Mouse (Mus musculus) brain, embryonic 14.5 days (tissue): Measurements from ENCODE around the gene P3h2. TPM values are rescaled to one million over a fixed set of nuclear protein-coding genes. Genes with fewer than 3 reads are reported as not detected.

Experiments used
- DNase-seq: peaks from one replicate; pipeline ENCODE4 v3.0.0-alpha.2; 2011; ENCODE audit warnings: low read depth
- CTCF ChIP-seq: fragments of 200-500 bp; IDR thresholded peaks from 2 replicates; pipeline ENCODE4 v1.5.1; 2012; ENCODE audit warnings: inconsistent platforms, mild to moderate bottlenecking, moderate library complexity, borderline replicate concordance; ENCODE audit not compliant: insufficient read depth, insufficient read length; ENCODE audit errors: extremely low read depth
- POLR2A ChIP-seq: fragments of 200-500 bp; IDR thresholded peaks from 2 replicates; pipeline ENCODE4 v1.6.1; 2012; ENCODE audit warnings: mild to moderate bottlenecking, inconsistent platforms, borderline replicate concordance; ENCODE audit not compliant: poor library complexity, insufficient read depth, insufficient read length, severe bottlenecking; ENCODE audit errors: extremely low read depth
- polyA plus RNA-seq: library from polyadenylated mRNA; depleted of rRNA; stranded (reverse); fragments of >200 nt; gene quantifications from 2 replicates; pipeline ENCODE4 v1.2.3, GENCODE M21; 2012; rRNA removed

Gene P3h2
- 0.87 and 1.5 TPM in 2 replicates for polyA plus RNA-seq

DNA sequence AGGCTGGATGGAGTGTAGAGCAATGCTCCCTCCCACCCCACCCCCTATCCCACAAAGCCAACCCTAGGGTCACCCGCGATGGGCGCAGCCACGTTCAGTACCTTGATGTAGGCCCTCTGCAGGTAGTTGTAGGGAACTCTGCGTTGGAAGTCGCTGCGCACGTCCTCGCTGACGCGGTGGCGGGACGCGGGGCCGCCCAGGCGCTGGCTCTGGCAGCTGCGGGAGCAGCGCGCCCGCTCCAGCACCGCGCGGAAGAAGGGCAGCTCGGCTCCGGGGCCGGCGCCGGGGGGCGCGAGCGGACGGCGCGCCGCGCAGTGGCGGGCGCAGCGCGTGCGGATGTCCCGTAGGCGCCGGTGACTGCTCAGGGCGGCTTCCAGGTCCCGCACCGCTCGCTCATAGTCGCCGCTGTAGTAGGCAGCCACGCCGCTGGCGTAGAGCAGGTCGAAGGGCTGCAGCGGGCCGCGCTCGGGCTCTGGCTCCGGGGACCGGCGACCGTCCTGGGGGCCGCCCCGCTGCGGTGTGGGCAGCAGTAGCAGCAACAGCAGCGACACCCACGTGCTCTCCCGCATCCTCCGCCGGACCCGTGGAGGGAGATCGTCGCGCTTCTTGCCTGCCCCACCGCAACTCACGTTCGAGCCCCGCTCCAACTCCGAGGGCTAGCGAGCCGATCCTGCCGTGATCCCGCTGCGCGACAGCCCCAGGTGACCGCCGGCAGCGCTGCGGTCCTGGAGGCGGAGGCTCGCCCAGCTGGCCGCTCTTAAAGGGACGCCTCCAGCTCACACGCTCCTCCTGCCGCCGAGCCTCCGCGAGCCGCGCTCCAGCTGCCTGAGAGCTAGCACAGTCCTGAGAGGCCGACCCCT lies at the start of gene P3h2:
Gene P3h2, minus strand, starts transcription at position 670 of the 860 bp plus-strand sequence.
- DNase-seq = peak; percentile 81
- TF ChIP-seq POLR2A (no peak), CTCF (peak; percentile 48; the same call in 1 of the 2 replicates)

DNA sequence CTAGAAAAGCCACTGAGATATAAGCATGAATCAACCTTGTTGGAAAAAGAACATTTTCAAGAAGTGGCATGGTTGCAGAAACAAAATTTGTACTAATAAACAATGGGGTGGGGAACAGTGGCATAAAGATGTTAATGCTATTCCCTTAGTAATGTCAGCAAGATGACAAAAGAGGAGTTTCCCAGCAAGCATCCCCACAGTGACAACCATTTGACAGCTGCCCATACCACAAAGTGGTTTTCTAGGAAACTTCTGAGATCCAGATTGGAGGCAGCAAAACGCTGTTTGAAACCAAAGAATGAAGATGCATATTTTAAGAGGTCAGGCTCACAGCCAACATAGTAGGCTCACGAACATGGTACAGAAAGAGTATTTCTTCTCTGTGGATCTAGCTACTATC lies 46.7 kb upstream of the P3h2 start:
- TF ChIP-seq CTCF = no peak
- no peak for TF ChIP-seq POLR2A
- no peak for DNase-seq

DNA sequence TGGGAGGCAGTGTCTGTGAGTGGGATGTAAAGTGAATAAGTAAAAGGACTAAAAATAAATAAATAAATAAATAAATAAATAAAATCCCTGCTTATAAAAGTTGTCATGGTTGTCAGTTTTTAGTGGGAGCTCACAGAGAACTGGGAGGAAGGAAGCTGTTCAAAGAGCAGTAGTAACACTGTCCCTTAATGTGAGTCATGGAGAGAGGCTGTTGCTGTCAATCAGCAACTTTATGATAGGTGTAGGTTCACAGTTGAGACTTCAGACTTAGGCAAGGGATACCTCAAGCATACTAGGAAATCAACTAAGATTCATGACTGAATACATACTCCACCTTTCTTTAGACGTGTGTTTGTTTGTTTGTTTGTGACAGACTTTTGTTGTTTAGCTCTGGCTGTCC lies 45.4 kb upstream of the P3h2 start:
- DNase-seq = no peak
- TF ChIP-seq CTCF (no peak), POLR2A (no peak)

DNA sequence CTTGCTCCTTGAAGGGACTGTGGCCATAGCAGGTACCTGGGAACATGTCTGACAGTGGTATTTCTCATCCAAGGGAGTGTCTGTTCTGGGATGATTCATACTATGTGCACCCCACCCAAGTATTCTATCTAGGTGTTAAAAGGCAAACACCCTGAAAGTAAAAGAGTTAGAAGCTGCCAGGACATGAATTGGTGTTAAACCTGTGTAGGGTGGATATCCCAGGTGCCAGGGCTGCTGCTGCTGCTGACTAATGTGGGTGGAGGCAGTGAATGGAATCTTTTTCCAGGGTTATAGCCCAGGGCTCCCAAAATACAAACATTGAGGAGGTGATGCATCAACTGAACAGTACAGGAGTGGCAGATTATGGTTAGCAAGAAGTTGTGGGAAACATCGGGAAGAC lies 41.3 kb upstream of the P3h2 start:
- no peak for TF ChIP-seq POLR2A
- TF ChIP-seq CTCF = no peak
- no peak for DNase-seq

DNA sequence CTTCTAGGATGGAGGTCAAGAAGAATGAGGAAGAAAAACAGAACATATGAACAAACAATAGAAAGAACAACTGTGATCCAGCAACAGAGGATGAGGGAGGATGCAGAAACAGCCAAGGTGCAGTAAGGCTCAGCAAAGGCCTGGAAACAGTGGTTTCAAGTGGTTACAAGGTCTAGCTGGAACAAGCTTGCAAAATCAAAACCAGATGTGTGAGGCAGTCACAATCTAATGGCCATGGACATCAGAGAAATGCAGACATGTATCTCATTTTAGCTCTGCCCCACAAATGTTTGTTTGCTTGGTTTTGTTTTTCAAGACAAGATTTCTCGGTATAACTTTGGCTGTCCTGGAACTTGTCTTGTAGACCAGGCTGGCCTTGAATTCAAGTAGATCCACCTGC lies 25.5 kb upstream of the P3h2 start:
- no peak for TF ChIP-seq POLR2A
- TF ChIP-seq CTCF = no peak

DNA sequence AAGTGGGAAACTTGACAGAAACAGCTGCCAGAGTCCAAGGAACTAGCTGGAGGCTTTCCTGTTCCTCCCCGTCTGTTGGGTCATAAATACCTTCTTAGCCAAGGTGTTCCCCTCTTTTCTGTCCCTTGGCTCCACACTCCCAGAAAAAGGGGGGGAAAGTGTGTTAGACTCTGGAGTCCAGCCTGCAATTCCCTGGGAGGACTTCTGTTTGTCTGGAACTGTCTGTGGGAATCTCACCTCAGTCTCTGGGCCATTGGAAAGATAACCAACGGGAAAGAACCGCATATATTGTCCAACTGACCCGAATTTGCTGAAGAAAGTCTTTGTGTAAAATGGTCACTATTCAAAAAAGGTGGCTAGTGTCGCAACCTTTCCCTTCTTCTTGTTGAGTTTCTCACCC lies 1.0 kb upstream of the P3h2 start:
- DNase-seq = no peak
- TF ChIP-seq CTCF (no peak), POLR2A (no peak)

More for the DNA sequence above, 25.5 kb upstream of the P3h2 start:
- DNase-seq = no peak

DNA sequence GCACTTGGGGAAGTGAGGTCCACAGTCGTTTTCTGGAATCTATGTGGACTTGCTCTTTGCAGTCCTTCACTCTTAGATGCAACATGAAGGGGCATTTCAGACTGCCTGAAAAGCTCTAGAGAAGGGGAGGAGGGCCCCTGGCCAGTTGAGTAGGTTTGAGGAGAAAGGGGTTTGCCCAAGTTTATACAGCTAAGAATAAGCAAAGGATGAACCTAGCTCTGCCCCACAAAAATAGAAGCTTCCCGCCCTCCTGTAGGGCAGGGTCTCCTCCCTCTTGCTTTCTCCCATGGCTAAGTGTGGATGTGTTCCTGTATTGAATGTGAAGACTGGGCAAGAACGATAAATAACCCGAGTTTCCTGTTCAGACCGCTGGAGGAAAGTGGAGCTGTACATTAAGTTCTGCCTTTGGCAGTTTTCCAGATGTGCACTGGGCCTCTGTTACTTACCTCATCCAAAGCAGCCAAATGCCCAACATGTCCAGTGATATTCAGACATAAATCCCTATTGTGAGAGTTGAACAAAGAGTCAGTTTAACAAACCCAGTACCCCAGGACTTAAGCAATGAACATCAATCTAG lies 545 bp upstream of the P3h2 start:
- DNase-seq = peak; percentile 71
- no peak for TF ChIP-seq CTCF

DNA sequence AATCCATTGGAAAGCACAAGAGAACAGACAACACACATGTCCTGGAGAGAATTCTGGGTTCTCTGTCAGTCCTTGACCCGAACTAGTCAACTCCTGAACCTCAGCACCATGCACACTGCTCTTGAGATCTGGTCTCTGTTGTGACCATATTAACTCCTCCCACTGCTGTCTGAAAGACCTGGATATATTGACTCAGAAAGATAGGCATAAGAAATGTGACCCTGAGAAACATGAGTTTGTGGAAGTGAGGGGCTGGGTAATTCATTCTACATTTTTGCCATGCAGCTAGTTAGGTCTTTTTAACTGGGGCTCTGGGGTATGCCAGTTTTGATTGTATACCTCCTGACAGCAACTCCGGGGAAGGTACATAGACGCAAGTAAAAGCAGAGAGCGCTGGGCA lies 1.3 kb downstream of the P3h2 start:
- TF ChIP-seq POLR2A (no peak), CTCF (no peak)
- DNase-seq = no peak

DNA sequence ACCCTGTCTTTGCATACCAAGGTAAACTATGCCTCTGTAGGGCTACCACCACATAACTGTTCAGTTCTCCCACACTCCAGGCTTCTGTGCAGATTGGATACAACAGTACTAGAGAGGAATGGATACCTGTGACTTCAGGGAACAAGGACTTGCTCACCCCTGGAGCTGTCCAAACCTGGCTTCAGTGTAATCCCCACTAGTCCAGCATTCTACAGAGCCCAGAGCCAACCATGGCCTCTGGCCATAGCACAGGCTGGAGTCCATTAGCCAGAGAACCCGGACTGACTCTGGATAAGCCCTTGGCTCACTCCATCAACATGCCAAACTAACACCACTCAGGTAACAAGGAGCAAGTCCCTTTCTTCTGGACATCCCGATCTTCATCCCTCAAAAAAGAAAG lies 2.7 kb downstream of the P3h2 start:
- DNase-seq = no peak
- TF ChIP-seq POLR2A (no peak), CTCF (no peak)

DNA sequence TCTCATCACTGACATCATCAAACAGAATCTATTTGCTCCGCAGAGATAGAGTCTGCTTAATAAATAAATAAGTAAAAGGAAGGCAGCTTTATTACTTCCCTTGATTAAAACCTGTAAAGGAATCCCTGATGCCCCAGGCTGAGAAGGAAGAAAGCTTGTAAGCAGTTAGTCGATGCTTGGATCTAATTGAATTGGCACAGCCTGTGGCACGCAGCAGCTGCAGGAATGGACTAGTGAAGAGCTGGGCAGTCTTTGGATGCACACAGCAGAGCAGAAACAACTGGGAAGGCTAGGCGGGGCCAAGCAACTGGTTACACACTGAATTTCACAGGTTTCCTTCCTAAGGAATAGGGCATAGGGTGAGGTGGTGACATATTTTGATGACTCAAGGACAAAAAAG lies 5.4 kb downstream of the P3h2 start:
- DNase-seq = peak; percentile 68
- TF ChIP-seq POLR2A (no peak), CTCF (no peak)

DNA sequence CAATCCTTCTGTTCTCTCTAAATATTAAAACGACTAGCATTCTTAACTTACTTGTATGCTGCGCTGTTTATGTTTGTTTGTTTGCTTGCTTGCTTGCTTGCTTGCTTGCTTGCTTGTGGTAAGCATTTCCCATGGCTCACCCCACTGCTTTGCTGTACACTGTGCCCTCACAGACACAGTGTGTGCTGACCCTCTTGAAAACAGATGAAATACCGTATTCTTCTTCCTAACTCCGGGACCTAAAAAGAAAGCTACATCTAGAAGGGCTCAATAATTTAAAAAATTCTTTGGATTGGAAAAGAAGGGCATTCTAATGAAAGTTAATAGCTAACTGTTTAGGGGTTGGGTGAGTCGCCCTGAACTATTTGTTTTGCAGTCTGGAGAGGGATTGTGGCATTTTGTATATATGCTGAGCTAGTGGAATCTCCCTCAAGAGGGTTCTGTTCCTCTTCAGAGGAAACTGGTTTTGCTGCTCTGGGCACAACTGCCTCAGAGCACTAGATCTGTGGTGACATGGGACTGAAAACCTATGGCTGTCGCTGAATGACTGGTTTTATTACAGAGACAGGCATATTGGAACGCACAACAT lies 9.8 kb downstream of the P3h2 start:
- no peak for DNase-seq
- TF ChIP-seq POLR2A (no peak), CTCF (no peak)

DNA sequence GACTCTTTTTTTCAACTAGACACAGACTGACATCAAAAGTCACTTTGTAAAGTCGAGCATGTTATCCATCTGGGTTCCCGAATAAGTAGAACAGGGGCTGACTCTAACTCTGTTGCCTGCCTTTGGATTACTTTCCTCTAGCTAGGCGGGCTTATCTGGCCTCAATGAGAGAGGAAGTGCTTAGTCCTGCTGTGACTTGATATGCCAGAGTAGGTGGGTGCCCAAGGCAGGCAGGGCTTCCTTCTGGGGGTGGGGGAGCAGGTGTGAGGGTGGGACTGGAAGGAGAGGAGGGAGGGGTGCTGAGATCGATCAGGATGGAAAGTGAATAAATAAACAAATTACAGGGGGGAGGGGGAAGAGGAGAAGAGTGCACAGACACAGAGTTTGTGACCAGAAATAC lies 11.7 kb downstream of the P3h2 start:
- no peak for TF ChIP-seq CTCF
- DNase-seq = no peak

DNA sequence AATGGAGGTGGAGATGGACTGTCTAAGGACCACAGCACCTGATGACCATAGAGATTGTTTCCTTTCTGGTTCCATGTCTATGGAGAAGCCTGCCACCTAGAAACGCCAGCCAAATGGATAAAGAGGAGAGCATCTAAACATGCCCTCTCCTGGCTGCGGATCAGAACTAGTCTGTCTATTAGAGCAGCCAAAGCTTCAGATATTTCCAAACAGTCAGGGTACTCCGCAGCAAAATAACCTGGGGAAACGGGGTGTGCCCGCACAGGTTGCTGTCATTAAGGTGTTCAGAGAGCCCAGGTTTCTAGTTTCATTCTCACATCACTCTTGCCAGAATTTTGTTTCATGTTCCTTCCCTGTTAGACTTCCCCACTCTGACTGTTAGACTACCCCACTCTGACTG lies 16.6 kb downstream of the P3h2 start:
- DNase-seq = no peak
- no peak for TF ChIP-seq POLR2A
- TF ChIP-seq CTCF = no peak
